Mouse (Mus musculus) embryo, embryonic 10 days (tissue): ENCODE measurements around the gene Sgsm2.

ENCODE experiments used
- DNase-seq: peaks from one replicate; pipeline ENCODE4 v3.0.0-alpha.2; 2015; ENCODE audit warnings: low spot score

Gene Sgsm2

GRCm38 (mm10) chr11:74896901-74897677 lies at the start of gene Sgsm2:
Sgsm2 (minus strand) TSS chr11:74897060.
- peak; percentile 84 for DNase-seq

GRCm38 (mm10) chr11:74946348-74946747 lies 49.5 kb upstream of the Sgsm2 start:
- DNase-seq = peak; percentile 52

- no peak for DNase-seq
Observed at GRCm38 (mm10) chr11:74930391-74930790, 33.5 kb upstream of the Sgsm2 start.

GRCm38 (mm10) chr11:74929111-74929510 lies 32.3 kb upstream of the Sgsm2 start:
- no peak for DNase-seq

- no peak for DNase-seq
Observed at GRCm38 (mm10) chr11:74927236-74927725, 30.4 kb upstream of the Sgsm2 start.

- DNase-seq = no peak
Observed at GRCm38 (mm10) chr11:74926388-74927005, 29.6 kb upstream of the Sgsm2 start.

- peak; percentile 99 for DNase-seq
Observed at GRCm38 (mm10) chr11:74925577-74926387, 28.9 kb upstream of the Sgsm2 start, which contains the start of the genes Smg6 and Srr. Smg6 (plus strand) TSS chr11:74925823. Srr (minus strand) TSS chr11:74925948.

GRCm38 (mm10) chr11:74924149-74924548 lies 27.3 kb upstream of the Sgsm2 start:
- peak; percentile 28 for DNase-seq

GRCm38 (mm10) chr11:74919249-74919648 lies 22.4 kb upstream of the Sgsm2 start:
- DNase-seq = no peak

GRCm38 (mm10) chr11:74912492-74912891 lies 15.6 kb upstream of the Sgsm2 start:
- DNase-seq = no peak

GRCm38 (mm10) chr11:74909978-74910377 lies 13.1 kb upstream of the Sgsm2 start:
- DNase-seq = no peak

GRCm38 (mm10) chr11:74908618-74909399 lies 11.9 kb upstream of the Sgsm2 start:
- DNase-seq = no peak

GRCm38 (mm10) chr11:74907850-74908249 lies 11.0 kb upstream of the Sgsm2 start:
- no peak for DNase-seq

GRCm38 (mm10) chr11:74902416-74902815 lies 5.6 kb upstream of the Sgsm2 start:
- DNase-seq = no peak

- DNase-seq = no peak
Observed at GRCm38 (mm10) chr11:74901555-74901954, 4.7 kb upstream of the Sgsm2 start.

- no peak for DNase-seq
Observed at GRCm38 (mm10) chr11:74898517-74898827, 1.6 kb upstream of the Sgsm2 start.

GRCm38 (mm10) chr11:74897678-74898516 lies 1.0 kb upstream of the Sgsm2 start, which contains the start of gene Tsr1:
Tsr1 (plus strand) TSS chr11:74898071.
- peak; percentile 95 for DNase-seq

- peak; percentile 49 for DNase-seq
Observed at GRCm38 (mm10) chr11:74895980-74896900, 620 bp downstream of the Sgsm2 start.

GRCm38 (mm10) chr11:74894619-74895018 lies 2.2 kb downstream of the Sgsm2 start:
- DNase-seq = no peak

GRCm38 (mm10) chr11:74883098-74883497 lies 13.8 kb downstream of the Sgsm2 start:
- DNase-seq = no peak
